Mouse (Mus musculus) midbrain, embryonic 16.5 days (tissue): ENCODE measurements around the gene Ccdc86. TPM values are rescaled to one million over a fixed set of nuclear protein-coding genes. Genes with fewer than 3 reads are reported as not detected.

Experiments
- ATAC-seq: fragments of 200-750 bp; cut with Nextera tagmentation; 2 replicates; pipeline ENCODE4 v1.8.0; 2017; ENCODE audit warnings: moderate TSS enrichment
- H3K27ac ChIP-seq: fragments of 300-500 bp; sonication (generic); 2 replicates; pipeline ENCODE4 v1.5.1; 2014; ENCODE audit warnings: mild to moderate bottlenecking, low read length, mixed read lengths
- H3K27me3 ChIP-seq: fragments of 300-500 bp; sonication (generic); 2 replicates; pipeline ENCODE4 v1.6.1; 2014; ENCODE audit warnings: low read depth, low read length, mixed read lengths; ENCODE audit not compliant: control insufficient read depth, insufficient read depth
- H3K36me3 ChIP-seq: fragments of 300-500 bp; sonication (generic); 2 replicates; pipeline ENCODE4 v1.6.1; 2014; ENCODE audit warnings: mild to moderate bottlenecking, low read length, moderate library complexity, mixed read lengths; ENCODE audit not compliant: control insufficient read depth, insufficient read depth
- H3K4me1 ChIP-seq: fragments of 300-500 bp; sonication (generic); 2 replicates; pipeline ENCODE4 v1.6.1; 2014; ENCODE audit warnings: mild to moderate bottlenecking, low read length, mixed read lengths; ENCODE audit not compliant: control insufficient read depth, insufficient read depth
- H3K4me2 ChIP-seq: fragments of 300-500 bp; sonication (generic); 2 replicates; pipeline ENCODE4 v1.6.1; 2014; ENCODE audit warnings: mild to moderate bottlenecking, low read length, mixed read lengths
- H3K4me3 ChIP-seq: fragments of 300-500 bp; sonication (generic); 2 replicates; pipeline ENCODE4 v1.5.1; 2014; ENCODE audit warnings: low read depth, mild to moderate bottlenecking, low read length, moderate library complexity, mixed read lengths
- H3K9ac ChIP-seq: fragments of 300-500 bp; sonication (generic); 2 replicates; pipeline ENCODE4 v1.6.1; 2014; ENCODE audit warnings: low read depth, low read length, mixed read lengths
- H3K9me3 ChIP-seq: fragments of 300-500 bp; sonication (generic); replicated peaks from 2 replicates; pipeline ENCODE4 v1.6.1; 2014; ENCODE audit warnings: mild to moderate bottlenecking, low read length, mixed read lengths; ENCODE audit not compliant: control insufficient read depth, poor library complexity, severe bottlenecking
- WGBS: fragments of 180-500 bp; shearing (Covaris S2); extraction: QIAGEN DNeasy Blood & Tissue Kit; methylation state at CpG from one replicate; pipeline ENCODE4 v1.1.7; 2014; 5-methylcytosine and 5-hydroxymethylcytosine counted together
- polyA plus RNA-seq: library from polyadenylated mRNA; unstranded; fragments of >200 nt; fragmentation: Nextera tagmentation; extraction: Ambion mirVana; gene quantifications from 2 replicates; pipeline ENCODE4 v1.2.1, GENCODE M21; 2015

The Ccdc86 gene
- polyA plus RNA-seq, 1 experiment from 2014 or later, result 13.5 TPM

GRCm38 (mm10) chr19:10905728-10906000 is 43.4 kb downstream of the Ccdc86 start:
- H3K9me3 ChIP-seq, result no peaks in the 10 kb centered on the region
- H3K4me3 ChIP-seq, result no peak overlapping the region
- peaks cover 47% of the 10 kb centered on the region for H3K36me3 ChIP-seq
- no peaks in the 10 kb centered on the region for H3K4me1 ChIP-seq
- no peak overlapping the region for H3K27ac ChIP-seq
- no peak overlapping the region for H3K9ac ChIP-seq
- ATAC-seq, result no peak
- no peak overlapping the region for H3K4me2 ChIP-seq
- no peaks in the 10 kb centered on the region for H3K27me3 ChIP-seq
- 79% methylated on average over 5 of the region's 5 CpGs for WGBS

- no peaks in the 10 kb centered on the region for H3K4me1 ChIP-seq
- H3K4me3 ChIP-seq, result no peak overlapping the region
- H3K9ac ChIP-seq, result no peak overlapping the region
- H3K36me3 ChIP-seq, result peaks cover 51% of the 10 kb centered on the region
- no peak overlapping the region for H3K4me2 ChIP-seq
- no peaks in the 10 kb centered on the region for H3K27me3 ChIP-seq
- ATAC-seq, result no peak
- no peaks in the 10 kb centered on the region for H3K9me3 ChIP-seq
- no peak overlapping the region for H3K27ac ChIP-seq
- 69% methylated on average over 7 of the region's 7 CpGs for WGBS
Observed at GRCm38 (mm10) chr19:10904927-10905727, 43.9 kb downstream of the Ccdc86 start.

- Histone ChIP-seq H3K9me3 (no peaks in the 10 kb centered on the region), H3K27me3 (no peaks in the 10 kb centered on the region), H3K27ac (no peak overlapping the region), H3K4me2 (no peak overlapping the region), H3K4me3 (no peak overlapping the region), H3K36me3 (peaks cover 57% of the 10 kb centered on the region), H3K4me1 (no peaks in the 10 kb centered on the region), H3K9ac (no peak overlapping the region)
- no peak for ATAC-seq
- WGBS, result 92% methylated on average over 5 of the region's 5 CpGs
Observed at GRCm38 (mm10) chr19:10904512-10904911, 44.6 kb downstream of the Ccdc86 start.

- Histone ChIP-seq H3K27me3 (no peaks in the 10 kb centered on the region), H3K9me3 (no peaks in the 10 kb centered on the region), H3K9ac (no peak overlapping the region), H3K27ac (no peak overlapping the region), H3K4me1 (peaks cover 9% of the 10 kb centered on the region), H3K4me2 (no peak overlapping the region), H3K36me3 (peaks cover 67% of the 10 kb centered on the region), H3K4me3 (no peak overlapping the region)
- ATAC-seq, result no peak
- WGBS, result 96% methylated on average over 5 of the region's 5 CpGs
Observed at GRCm38 (mm10) chr19:10901046-10901445, 48.0 kb downstream of the Ccdc86 start.

- ATAC-seq, result no peak
- H3K27me3 ChIP-seq, result no peaks in the 10 kb centered on the region
Observed at GRCm38 (mm10) chr19:10900315-10900714, 48.8 kb downstream of the Ccdc86 start.

GRCm38 (mm10) chr19:10897491-10897890 is 51.6 kb downstream of the Ccdc86 start:
- ATAC-seq, result no peak
- 90% methylated on average over 7 of the region's 8 CpGs for WGBS
- Histone ChIP-seq H3K9ac (no peak overlapping the region), H3K4me3 (no peak overlapping the region), H3K4me2 (no peak overlapping the region), H3K27me3 (no peaks in the 10 kb centered on the region), H3K36me3 (peaks cover 40% of the 10 kb centered on the region), H3K27ac (no peak overlapping the region), H3K9me3 (no peaks in the 10 kb centered on the region), H3K4me1 (peaks cover 14% of the 10 kb centered on the region)

More at GRCm38 (mm10) chr19:10900315-10900714, 48.8 kb downstream of the Ccdc86 start:
- H3K27ac ChIP-seq, result no peak overlapping the region
- H3K9me3 ChIP-seq, result no peaks in the 10 kb centered on the region
- H3K4me2 ChIP-seq, result no peak overlapping the region
- peaks cover 12% of the 10 kb centered on the region for H3K4me1 ChIP-seq
- H3K36me3 ChIP-seq, result peaks cover 63% of the 10 kb centered on the region
- no peak overlapping the region for H3K9ac ChIP-seq
- H3K4me3 ChIP-seq, result no peak overlapping the region
- 85% methylated on average over 6 of the region's 6 CpGs for WGBS

- Histone ChIP-seq H3K9me3 (no peaks in the 10 kb centered on the region), H3K4me3 (no peak overlapping the region), H3K27me3 (no peaks in the 10 kb centered on the region), H3K36me3 (peaks cover 34% of the 10 kb centered on the region), H3K27ac (no peak overlapping the region), H3K4me2 (peak overlapping the region; percentile 93), H3K9ac (no peak overlapping the region), H3K4me1 (peaks cover 14% of the 10 kb centered on the region)
- ATAC-seq, result no peak
- WGBS, result 86% methylated on average over 7 of the region's 7 CpGs
Observed at GRCm38 (mm10) chr19:10896849-10897248, 52.2 kb downstream of the Ccdc86 start.

- H3K9me3 ChIP-seq, result no peaks in the 10 kb centered on the region
- 3% methylated on average over 16 of the region's 16 CpGs for WGBS
- peak overlapping the region; percentile 93 for H3K9ac ChIP-seq
- peak; percentile 11; the same call in 1 of the 2 replicates for ATAC-seq
- peak overlapping the region; percentile 91 for H3K27ac ChIP-seq
- H3K27me3 ChIP-seq, result no peaks in the 10 kb centered on the region
- H3K36me3 ChIP-seq, result peaks cover 24% of the 10 kb centered on the region
- H3K4me3 ChIP-seq, result peak overlapping the region; percentile 89
- H3K4me1 ChIP-seq, result peaks cover 14% of the 10 kb centered on the region
- peak overlapping the region; percentile 93 for H3K4me2 ChIP-seq
Observed at GRCm38 (mm10) chr19:10895708-10896107, 53.4 kb downstream of the Ccdc86 start.

GRCm38 (mm10) chr19:10895016-10895528 is 54.0 kb downstream of the Ccdc86 start, which contains the start of gene Prpf19:
Gene Prpf19 (plus strand): TSS chr19:10895231.
- H3K27me3 ChIP-seq, result no peaks in the 10 kb centered on the region
- peaks cover 18% of the 10 kb centered on the region for H3K36me3 ChIP-seq
- H3K9ac ChIP-seq, result peak within 1 kb of the TSS; percentile 93
- no peaks in the 10 kb centered on the region for H3K9me3 ChIP-seq
- peak within 1 kb of the TSS; percentile 93 for H3K4me2 ChIP-seq
- WGBS, result 0% methylated on average over 43 of the region's 43 CpGs
- H3K4me1 ChIP-seq, result peaks cover 14% of the 10 kb centered on the region
- peak within 1 kb of the TSS; percentile 91 for H3K27ac ChIP-seq
- peak; percentile 97 for ATAC-seq
- peak within 1 kb of the TSS; percentile 89 for H3K4me3 ChIP-seq
